Mouse (Mus musculus) adrenal gland, postnatal 36 days (tissue): ENCODE data around the gene Slc2a9. TPM values are rescaled to one million over a fixed set of nuclear protein-coding genes. Genes with fewer than 3 reads are reported as not detected.
"Not testable (repeated sequence)": the region's sequence is repeated elsewhere in the genome, so short reads cannot be mapped to it uniquely, and the experiment has no call there.

Experiments
- DNase-seq, 2 experiments: peaks; one replicate each; pipeline ENCODE4 v3.0.0; 2021; ENCODE audit warnings: mixed read lengths in 1 of 2
- total RNA-seq, 2 experiments: library from RNA; stranded (reverse); gene quantifications; 2 replicates each; pipeline ENCODE4 v1.2.3; 2021

Gene Slc2a9
- total RNA-seq, 2 experiments from 2014 or later, result 2.0 to 2.4 TPM

GRCm38 (mm10) chr5:38504116-38504515, 1.2 kb upstream of the Slc2a9 start:
- peak in 1 of 2 experiments; percentile 29 for DNase-seq

DNA sequence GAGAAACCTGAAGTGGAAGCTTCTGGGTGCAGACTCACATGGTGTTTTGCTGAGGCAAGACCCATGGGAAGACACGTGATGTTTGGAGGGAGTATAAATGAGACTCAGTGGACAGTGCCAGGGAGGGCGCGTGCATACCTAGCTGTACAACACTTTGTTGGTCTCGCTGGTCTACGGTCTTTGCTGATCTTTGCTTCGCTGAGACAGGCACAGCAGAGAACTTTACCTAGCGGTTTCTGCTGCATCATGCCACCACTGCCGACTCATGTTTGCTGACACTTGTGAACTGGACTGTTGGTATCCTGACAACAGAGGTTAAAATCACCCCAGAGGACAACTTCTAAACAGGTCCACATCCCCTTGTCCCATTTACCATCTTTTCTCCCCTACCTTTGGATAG, 2.9 kb downstream of the Slc2a9 start:
- DNase-seq, result no peak

GRCm38 (mm10) chr5:38499316-38499811, 3.6 kb downstream of the Slc2a9 start:
- DNase-seq, result no peak

- DNase-seq, result no peak
These were observed 4.5 kb downstream of the Slc2a9 start for GRCm38 (mm10) chr5:38498479-38498878.

DNA sequence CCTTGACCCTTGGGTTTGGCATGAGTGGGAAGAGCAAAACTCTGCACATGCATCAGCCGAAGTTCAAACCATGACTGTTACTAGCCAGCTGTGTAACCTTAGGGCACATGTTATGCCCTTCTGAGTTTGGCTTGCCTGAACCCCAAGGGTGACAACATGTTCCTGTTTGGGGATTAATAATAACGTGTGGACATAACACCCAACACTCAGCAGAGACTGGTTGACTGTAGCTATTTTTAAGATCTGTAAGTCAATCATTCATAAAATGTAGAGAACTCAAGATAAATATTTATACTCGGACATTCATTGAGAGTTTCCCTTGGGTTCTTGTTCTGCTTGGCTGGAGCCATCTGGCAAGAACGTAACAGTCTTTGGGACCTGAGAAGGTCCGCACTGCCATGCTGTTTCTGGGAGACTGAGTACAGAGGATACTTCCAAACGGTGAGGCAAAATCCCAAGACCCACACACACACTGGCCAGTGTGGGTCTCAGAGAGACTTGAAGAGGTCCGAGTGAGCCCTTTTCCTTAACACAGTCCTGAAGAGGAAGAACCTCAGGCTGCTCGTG, 6.4 kb downstream of the Slc2a9 start:
- DNase-seq, result no peak

DNA sequence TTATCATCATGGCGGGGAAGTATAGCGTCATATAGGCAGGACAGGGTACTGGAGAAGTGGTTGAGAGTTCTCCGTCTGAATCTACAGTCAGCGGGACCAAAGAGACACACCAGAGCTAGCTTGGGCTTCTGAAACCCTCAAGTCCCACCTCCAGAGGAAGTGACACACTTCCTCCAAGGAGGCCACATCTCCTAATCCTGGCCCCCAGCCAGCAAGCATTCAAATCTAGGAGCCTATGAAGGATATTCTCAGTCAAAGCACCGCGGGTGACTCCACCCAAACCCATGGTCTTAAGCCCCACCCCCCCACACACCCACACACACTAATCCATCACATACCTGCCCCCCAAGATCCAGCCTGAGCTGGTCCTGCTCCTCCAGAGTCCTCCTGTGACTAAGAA, 9.1 kb downstream of the Slc2a9 start:
- no peak for DNase-seq

DNA sequence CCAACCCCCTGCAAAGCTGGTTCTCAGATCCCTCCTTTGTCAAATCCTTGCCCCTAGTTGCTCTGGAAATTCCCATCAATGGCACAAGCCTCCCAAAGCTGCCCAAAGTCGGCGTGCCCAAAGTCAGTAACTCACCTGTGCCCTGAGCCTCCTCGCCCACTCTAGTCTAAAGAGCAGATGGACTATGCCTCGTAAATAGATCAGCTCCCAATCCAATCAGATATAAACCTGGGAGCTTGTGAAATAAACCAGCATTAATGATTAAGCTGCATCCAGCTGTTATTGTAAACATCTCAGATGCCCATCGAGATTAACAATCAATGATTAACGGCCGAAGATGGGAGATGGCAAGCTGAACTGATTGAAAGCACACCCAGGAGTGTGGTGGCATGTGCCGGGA, 11.2 kb downstream of the Slc2a9 start:
- DNase-seq, result no peak

DNA sequence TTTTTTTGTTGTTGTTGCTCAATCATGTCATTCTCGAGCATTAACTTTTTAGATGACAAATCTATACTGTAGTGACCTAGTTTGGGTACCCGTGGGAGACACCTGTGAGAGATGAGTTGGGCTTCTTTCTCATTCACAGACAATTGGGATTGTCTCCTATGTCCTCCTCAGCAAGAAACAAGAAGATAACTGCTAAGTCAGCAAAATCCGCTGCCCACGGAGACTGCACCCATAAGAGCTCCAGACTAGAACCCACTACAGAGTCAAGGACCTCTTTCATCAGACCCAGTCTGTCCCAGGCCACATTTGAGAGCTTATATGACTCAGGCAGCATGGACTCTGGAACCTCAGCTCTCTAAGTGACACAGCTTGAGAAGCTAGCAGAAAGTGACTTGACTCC, 13.2 kb downstream of the Slc2a9 start:
- DNase-seq, result no peak

DNA sequence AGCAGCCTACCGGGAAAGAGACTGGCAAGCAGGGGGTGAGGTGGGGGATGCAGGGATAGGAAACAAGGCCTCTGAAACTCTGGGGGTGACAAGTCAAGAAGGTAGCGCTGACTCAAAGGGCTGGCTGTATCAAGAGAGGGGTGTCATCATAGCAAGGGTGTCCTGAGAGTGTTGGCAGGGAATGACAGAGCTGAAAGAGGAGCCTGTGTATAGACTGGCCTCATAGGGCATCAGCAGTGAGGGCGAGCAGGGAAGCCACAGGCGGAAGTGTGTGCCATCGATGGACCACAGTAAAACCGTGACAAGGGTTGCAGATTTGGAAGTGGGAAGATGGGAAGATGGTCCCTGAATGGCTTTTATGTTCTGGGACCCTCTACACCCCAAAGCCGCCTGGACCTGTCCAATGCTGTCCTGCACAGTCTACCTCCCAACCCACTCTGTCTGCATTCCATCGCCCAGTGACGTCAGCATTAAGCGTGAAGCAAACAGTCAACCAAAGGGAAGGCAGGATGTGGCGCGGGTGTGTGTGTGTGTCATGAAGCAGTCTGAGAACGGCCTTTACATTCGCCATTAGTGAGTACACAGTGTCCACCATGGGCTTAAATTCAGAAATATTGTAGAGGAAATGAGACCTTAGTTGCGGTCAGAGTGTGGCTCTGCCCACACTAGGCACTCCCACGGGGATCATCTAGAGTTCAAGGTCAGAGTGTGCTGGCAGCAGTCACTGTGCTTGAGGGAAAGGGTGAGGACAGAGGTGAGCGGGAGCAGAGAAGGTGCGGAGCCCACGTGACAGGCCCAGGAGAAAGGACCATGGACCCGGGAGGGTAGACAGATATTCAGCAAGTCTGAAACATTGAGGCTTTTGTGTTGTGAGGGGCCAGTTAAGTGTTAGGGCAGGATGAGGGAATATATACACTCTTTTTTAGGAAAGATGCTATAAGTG, 14.0 kb downstream of the Slc2a9 start:
- peak in 1 of 2 experiments; percentile 57 for DNase-seq

DNA sequence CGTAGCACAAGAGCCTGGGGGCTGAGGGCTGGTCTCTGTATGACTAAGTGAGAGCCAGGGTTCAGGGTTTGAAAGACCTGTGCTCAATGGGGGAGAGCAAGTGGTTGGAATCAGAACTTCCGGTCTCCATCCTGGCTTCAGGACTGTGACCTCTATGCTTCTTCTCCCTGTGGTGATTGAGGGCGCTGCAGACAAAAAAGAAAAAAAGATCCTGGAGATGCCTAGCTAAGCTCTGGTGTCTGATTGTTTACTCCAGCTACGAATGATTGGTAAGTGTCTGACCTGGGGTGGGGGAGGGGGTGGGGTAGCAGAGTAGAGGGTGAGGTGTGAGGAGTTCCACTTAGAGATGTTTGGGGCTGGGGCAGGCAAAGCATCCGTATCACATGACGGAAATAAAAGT, 14.9 kb downstream of the Slc2a9 start:
- DNase-seq, result no peak

- no peak for DNase-seq
These were observed 15.7 kb downstream of the Slc2a9 start for GRCm38 (mm10) chr5:38487247-38487646.

GRCm38 (mm10) chr5:38485946-38486345, 17.0 kb downstream of the Slc2a9 start:
- no peak for DNase-seq

DNA sequence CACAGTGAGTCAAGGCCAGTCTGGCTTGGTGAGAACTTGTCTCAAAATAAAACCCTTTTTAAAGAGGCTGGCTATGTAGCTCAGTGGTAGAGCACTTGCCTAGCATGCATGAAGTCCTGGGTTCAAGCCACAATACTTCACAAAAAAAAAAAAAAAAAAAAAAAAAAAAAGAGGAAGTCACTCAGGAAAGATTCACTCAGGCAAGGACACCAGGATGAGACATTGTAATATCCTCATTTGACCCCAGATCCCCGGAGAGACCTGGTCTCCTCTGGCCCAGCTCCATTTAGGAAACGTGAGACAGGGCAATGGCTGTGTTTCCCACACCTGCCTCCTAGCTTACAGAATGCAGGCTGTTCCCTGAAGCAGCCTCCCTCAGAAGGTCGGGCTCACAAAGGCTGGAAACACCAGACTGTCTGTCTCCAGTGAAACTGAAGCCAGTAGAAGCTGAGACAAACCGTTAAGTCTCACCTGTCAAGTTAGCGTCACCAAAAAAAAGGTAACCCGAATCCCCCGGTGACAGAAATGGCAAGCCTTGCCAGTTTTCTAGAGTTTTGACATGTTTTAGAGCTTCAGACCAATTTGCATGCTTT, 19.3 kb downstream of the Slc2a9 start:
- no peak for DNase-seq

DNA sequence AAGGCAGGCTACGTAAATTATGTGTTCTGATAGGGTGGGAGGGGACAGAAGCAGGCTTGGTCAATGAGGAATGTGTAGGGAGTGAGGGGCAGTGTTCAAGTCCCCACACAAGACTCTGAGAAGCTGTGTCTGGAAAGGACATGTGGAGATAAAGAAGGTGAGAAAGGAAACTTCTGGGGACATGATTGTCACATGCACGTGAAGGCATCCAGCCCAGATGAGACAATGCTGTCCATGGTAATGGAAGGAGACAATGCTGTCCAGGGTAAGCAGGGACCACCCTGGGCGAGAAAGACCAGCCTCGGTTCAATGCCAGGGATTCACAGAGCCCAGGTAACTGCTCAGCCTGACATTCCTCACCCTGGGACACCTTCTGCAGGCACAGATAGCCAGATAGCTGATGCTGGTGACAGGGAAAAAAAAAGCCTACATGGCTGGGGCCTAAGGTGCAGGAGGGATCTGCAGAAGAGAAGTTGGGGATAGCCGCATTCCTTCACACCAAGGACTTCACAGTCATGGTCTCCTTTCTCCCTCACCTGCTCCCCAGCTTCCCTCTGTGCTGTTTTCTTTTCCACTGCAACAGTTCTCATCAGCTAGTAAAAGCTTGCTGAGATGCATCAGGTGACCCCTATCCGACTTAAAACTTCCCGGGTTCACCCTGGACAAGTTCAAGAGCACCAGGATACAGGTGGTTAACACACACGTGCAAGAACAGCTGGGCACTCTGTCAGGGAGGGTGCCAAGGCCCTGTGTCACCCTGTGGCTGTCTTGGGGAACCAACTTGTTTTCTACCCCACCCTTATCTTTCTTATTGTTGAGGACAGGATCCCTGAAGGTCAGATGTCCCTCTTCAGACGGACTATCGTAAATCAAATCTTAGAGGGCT, 21.9 kb downstream of the Slc2a9 start:
- no peak for DNase-seq

- peak; percentile 85 to 89 for DNase-seq
These were observed 22.8 kb downstream of the Slc2a9 start for GRCm38 (mm10) chr5:38479908-38480725.

GRCm38 (mm10) chr5:38479545-38479907, 23.4 kb downstream of the Slc2a9 start:
- DNase-seq, result not testable (repeated sequence)

GRCm38 (mm10) chr5:38479027-38479426, 23.9 kb downstream of the Slc2a9 start:
- DNase-seq, result peak in 1 of 2 experiments; percentile 57

DNA sequence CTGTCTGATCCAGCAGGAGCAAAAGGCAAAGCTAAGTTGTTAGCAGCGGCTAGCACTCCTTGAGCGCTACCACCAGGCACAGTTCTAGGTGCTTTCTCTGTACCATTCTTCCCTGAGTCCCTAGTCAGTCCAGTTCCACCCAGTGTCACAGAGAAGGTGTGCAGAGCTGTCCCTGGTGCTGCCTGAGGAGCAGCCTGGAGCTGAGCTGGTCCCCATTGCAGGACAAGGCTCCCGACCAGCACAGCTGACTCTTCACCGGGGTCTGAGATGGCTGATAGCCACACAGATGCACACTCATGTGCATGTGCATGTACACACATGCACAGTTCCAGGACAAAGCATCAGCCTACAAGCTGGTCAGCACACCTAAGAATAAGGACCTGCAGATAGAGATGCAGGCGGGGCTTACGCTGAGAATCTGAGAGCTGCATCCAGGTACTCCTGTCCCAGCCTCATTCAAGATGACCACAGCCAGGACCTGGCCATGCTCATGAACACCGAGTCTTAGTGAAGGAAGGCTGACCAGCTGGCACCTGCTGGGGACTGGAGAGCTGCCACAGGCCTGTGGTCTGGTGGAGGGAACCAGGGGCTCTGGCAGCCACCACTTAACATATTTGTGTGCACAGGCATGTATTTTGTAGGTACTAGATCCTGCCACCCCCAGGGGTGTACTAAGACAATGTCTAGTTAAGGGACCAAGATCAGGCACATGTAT, 25.1 kb downstream of the Slc2a9 start:
- DNase-seq, result peak; percentile 13 to 37

- DNase-seq, result peak; percentile 53 to 71
These were observed 25.9 kb downstream of the Slc2a9 start for GRCm38 (mm10) chr5:38476861-38477565.

- DNase-seq, result no peak
These were observed 32.1 kb downstream of the Slc2a9 start for GRCm38 (mm10) chr5:38470881-38471280.
